Mouse (Mus musculus) spleen, adult 2 months (tissue): ENCODE results near the gene Kera. TPM values are rescaled to one million over a fixed set of nuclear protein-coding genes. Genes with fewer than 3 reads are reported as not detected.

Experiments
- DNase-seq, 2 experiments: peaks; one replicate each; pipeline versions ENCODE4 v3.0.0 to v3.0.0-alpha.2; 2012 to 2021; ENCODE audit warnings: low spot score in 2 of 2, low read depth in 1 of 2
- H3K27ac ChIP-seq: fragments of 200-500 bp; 2 replicates; pipeline ENCODE4 v1.5.1; 2012; ENCODE audit warnings: low read length, inconsistent platforms; ENCODE audit not compliant: insufficient read depth
- H3K27me3 ChIP-seq: fragments of 200-500 bp; 2 replicates; pipeline ENCODE4 v1.6.1; 2012; ENCODE audit warnings: mild to moderate bottlenecking, moderate library complexity, low read length, inconsistent platforms; ENCODE audit not compliant: control insufficient read depth, insufficient read depth
- H3K36me3 ChIP-seq: fragments of 200-500 bp; 2 replicates; pipeline ENCODE4 v1.6.1; 2012; ENCODE audit warnings: mild to moderate bottlenecking, low read length, inconsistent platforms; ENCODE audit not compliant: control insufficient read depth, insufficient read depth
- H3K4me1 ChIP-seq: fragments of 200-500 bp; 2 replicates; pipeline ENCODE4 v1.6.1; 2011; ENCODE audit warnings: inconsistent platforms; ENCODE audit not compliant: control insufficient read depth, insufficient read depth, insufficient read length
- H3K4me3 ChIP-seq: fragments of 200-500 bp; 2 replicates; pipeline ENCODE4 v1.5.1; 2011; ENCODE audit warnings: mild to moderate bottlenecking, inconsistent platforms; ENCODE audit not compliant: insufficient read depth, insufficient read length; ENCODE audit errors: extremely low read depth
- CTCF ChIP-seq: fragments of 200-500 bp; IDR thresholded peaks from 2 replicates; pipeline ENCODE4 v1.5.1; 2011; ENCODE audit warnings: mild to moderate bottlenecking, inconsistent platforms; ENCODE audit not compliant: insufficient read depth, insufficient read length, insufficient replicate concordance; ENCODE audit errors: extremely low read depth
- POLR2A ChIP-seq: fragments of 200-500 bp; IDR thresholded peaks from 2 replicates; pipeline ENCODE4 v1.6.1; 2011; ENCODE audit warnings: low read depth, low read length, inconsistent platforms
- WGBS: fragments of 180-500 bp; shearing (Covaris S2); methylation state at CpG from one replicate; pipeline ENCODE4 v1.1.7; 2018; 5-methylcytosine and 5-hydroxymethylcytosine counted together
- polyA plus RNA-seq: library from polyadenylated mRNA; depleted of rRNA; stranded (reverse); fragments of >200 nt; gene quantifications from 2 replicates; pipeline ENCODE4 v1.2.3, GENCODE M21; 2012

Kera gene
- polyA plus RNA-seq, 1 experiment: not detected

GRCm38 (mm10) chr10:97589574-97589973 lies 17.1 kb upstream of the Kera start:
- Histone ChIP-seq H3K36me3 (no peaks in the 10 kb centered on the region), H3K27me3 (no peaks in the 10 kb centered on the region), H3K27ac (no peak overlapping the region), H3K4me1 (no peaks in the 10 kb centered on the region), H3K4me3 (no peak overlapping the region)
- no peak for TF ChIP-seq CTCF
- TF ChIP-seq POLR2A: no peak
- DNase-seq: no peak
- 88% methylated on average over 6 of the region's 6 CpGs for WGBS

GRCm38 (mm10) chr10:97591036-97591435 lies 15.6 kb upstream of the Kera start:
- no peak overlapping the region for H3K27ac ChIP-seq
- no peak for TF ChIP-seq CTCF
- TF ChIP-seq POLR2A: no peak
- H3K27me3 ChIP-seq: no peaks in the 10 kb centered on the region
- H3K36me3 ChIP-seq: no peaks in the 10 kb centered on the region
- WGBS: 57% methylated on average over 3 of the region's 3 CpGs
- no peak for DNase-seq
- H3K4me1 ChIP-seq: no peaks in the 10 kb centered on the region
- H3K4me3 ChIP-seq: no peak overlapping the region

GRCm38 (mm10) chr10:97591685-97592084 lies 15.0 kb upstream of the Kera start:
- no peak for TF ChIP-seq CTCF
- no peak for TF ChIP-seq POLR2A
- Histone ChIP-seq H3K27me3 (no peaks in the 10 kb centered on the region), H3K27ac (no peak overlapping the region), H3K4me3 (no peak overlapping the region), H3K36me3 (no peaks in the 10 kb centered on the region), H3K4me1 (no peaks in the 10 kb centered on the region)
- 87% methylated on average over 3 of the region's 3 CpGs for WGBS
- DNase-seq: no peak

- no peak for TF ChIP-seq POLR2A
- no peak for TF ChIP-seq CTCF
- no peaks in the 10 kb centered on the region for H3K27me3 ChIP-seq
- DNase-seq: no peak
- H3K36me3 ChIP-seq: no peaks in the 10 kb centered on the region
- H3K4me3 ChIP-seq: no peak overlapping the region
- no peaks in the 10 kb centered on the region for H3K4me1 ChIP-seq
- no peak overlapping the region for H3K27ac ChIP-seq
- WGBS: 82% methylated on average over 1 of the region's 1 CpGs
Measured at GRCm38 (mm10) chr10:97595680-97596079, 11.0 kb upstream of the Kera start.

- no peak overlapping the region for H3K4me3 ChIP-seq
- H3K27ac ChIP-seq: no peak overlapping the region
- no peaks in the 10 kb centered on the region for H3K36me3 ChIP-seq
- DNase-seq: no peak
- no peaks in the 10 kb centered on the region for H3K4me1 ChIP-seq
- WGBS: 63% methylated on average over 4 of the region's 4 CpGs
- TF ChIP-seq POLR2A (no peak), CTCF (no peak)
- H3K27me3 ChIP-seq: no peaks in the 10 kb centered on the region
Measured at GRCm38 (mm10) chr10:97601744-97602143, 4.9 kb upstream of the Kera start.

DNA sequence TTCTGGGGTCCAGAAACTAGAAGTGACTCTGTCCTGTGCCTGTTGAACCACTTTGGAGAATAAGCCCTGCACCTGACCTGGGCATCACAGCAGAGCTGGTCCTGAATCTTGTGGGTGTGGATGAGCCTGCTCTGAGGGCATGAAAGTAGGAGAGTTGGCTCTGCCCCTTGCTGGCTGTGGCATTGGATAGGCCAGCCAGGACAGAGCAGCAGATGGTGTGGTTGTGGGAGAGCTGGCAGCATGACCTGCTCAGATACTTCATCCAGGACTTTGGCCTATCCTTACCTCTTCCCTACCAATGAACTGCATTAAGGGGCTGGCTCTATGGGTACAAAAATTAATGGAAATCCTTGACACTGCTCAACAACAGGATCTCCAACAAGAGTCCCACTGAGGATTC lies 3.4 kb upstream of the Kera start:
- Histone ChIP-seq H3K4me1 (no peaks in the 10 kb centered on the region), H3K27ac (no peak overlapping the region), H3K4me3 (no peak overlapping the region), H3K27me3 (no peaks in the 10 kb centered on the region), H3K36me3 (no peaks in the 10 kb centered on the region)
- TF ChIP-seq CTCF (no peak), POLR2A (no peak)
- no peak for DNase-seq

DNA sequence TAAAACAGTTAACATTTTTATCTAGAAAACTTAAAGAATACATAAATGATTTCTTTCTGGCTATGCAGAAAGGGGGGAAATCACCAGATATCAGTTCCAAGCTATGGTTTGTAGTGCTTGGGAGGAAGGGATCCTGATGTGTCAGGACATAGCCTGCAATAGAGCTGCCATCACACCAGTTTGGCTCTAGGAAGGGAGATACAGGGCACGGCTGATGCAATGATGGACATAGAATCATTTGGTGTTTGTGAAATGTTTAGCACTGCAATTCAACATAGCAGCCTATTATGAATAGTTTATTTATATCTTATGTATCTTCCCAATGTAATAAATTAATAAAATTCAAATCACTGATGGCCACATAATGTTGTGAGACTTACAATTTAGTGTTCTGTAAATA lies 15.6 kb downstream of the Kera start:
- WGBS: 80% methylated on average over 1 of the region's 1 CpGs
- Histone ChIP-seq H3K27me3 (no peaks in the 10 kb centered on the region), H3K4me1 (no peaks in the 10 kb centered on the region), H3K27ac (no peak overlapping the region), H3K36me3 (no peaks in the 10 kb centered on the region), H3K4me3 (no peak overlapping the region)
- TF ChIP-seq CTCF (no peak), POLR2A (no peak)
- no peak for DNase-seq
